Mouse (Mus musculus): ENCODE results near the gene Tomm6.

GRCm38 (mm10) chr17:47648966-47649365 lies 39.2 kb downstream of the Tomm6 start:
- TF ChIP-seq CHD2 (IDR thresholded peaks at IDR 0.05; ENCODE audit: low read length) (no peak), POLR2A (IDR thresholded peaks at IDR 0.05; ENCODE audit: control insufficient read depth in 1 of 2, insufficient read depth in 1 of 2, low read depth in 1 of 2, low read length in 2 of 2, poor library complexity in 1 of 2) (no peak), CTCF (IDR thresholded peaks at IDR 0.05 in 2 of 3, conservative IDR thresholded peaks at IDR 0.05 in 1 of 3; ENCODE audit: control insufficient read depth in 1 of 3, insufficient read depth in 1 of 3, low read depth in 2 of 3, low read length in 3 of 3, poor library complexity in 1 of 3, severe bottlenecking in 1 of 3) (no peak), EP300 (IDR thresholded peaks at IDR 0.05; ENCODE audit: low read depth in 1 of 2, low read length in 2 of 2) (no peak), USF1 (IDR thresholded peaks at IDR 0.05; ENCODE audit: low read depth, low read length) (no peak), GATA1 (IDR thresholded peaks at IDR 0.05; ENCODE audit: low read depth, low read length) (no peak), MYC (IDR thresholded peaks at IDR 0.05; ENCODE audit: low read depth, low read length) (no peak)
